Mouse (Mus musculus) lung, embryonic 14.5 days (tissue): ENCODE results near the gene Wasf2. TPM values are rescaled to one million over a fixed set of nuclear protein-coding genes. Genes with fewer than 3 reads are reported as not detected.
A peak's percentile ranks its signal among the peaks of the same experiment; 100 is the strongest.

ENCODE experiments used
- ATAC-seq: fragments of 200-750 bp; cut with Nextera tagmentation; 2 replicates; pipeline ENCODE4 v1.8.0; 2017; ENCODE audit warnings: mild to moderate bottlenecking, moderate TSS enrichment, moderate library complexity; ENCODE audit not compliant: insufficient read depth
- DNase-seq: peaks from one replicate; pipeline ENCODE4 v3.0.0-alpha.2; 2015
- H3K27ac ChIP-seq: fragments of 300-500 bp; sonication (generic); 2 replicates; pipeline ENCODE4 v1.5.1; 2014; ENCODE audit warnings: low read depth, mild to moderate bottlenecking, moderate library complexity
- H3K27me3 ChIP-seq: fragments of 300-500 bp; sonication (generic); 2 replicates; pipeline ENCODE4 v1.6.1; 2014; ENCODE audit warnings: low read length, control low read depth; ENCODE audit not compliant: insufficient read depth
- H3K36me3 ChIP-seq: fragments of 300-500 bp; sonication (generic); 2 replicates; pipeline ENCODE4 v1.6.1; 2014; ENCODE audit warnings: control low read depth; ENCODE audit not compliant: insufficient read depth
- H3K4me1 ChIP-seq: fragments of 300-500 bp; sonication (generic); 2 replicates; pipeline ENCODE4 v1.6.1; 2014; ENCODE audit warnings: antibody characterized with exemption, control low read depth; ENCODE audit not compliant: insufficient read depth
- H3K4me2 ChIP-seq: fragments of 300-500 bp; sonication (generic); 2 replicates; pipeline ENCODE4 v1.6.1; 2014; ENCODE audit warnings: mild to moderate bottlenecking
- H3K4me3 ChIP-seq: fragments of 300-500 bp; sonication (generic); 2 replicates; pipeline ENCODE4 v1.5.1; 2014; ENCODE audit warnings: low read depth, low read length
- H3K9ac ChIP-seq: fragments of 300-500 bp; sonication (generic); 2 replicates; pipeline ENCODE4 v1.6.1; 2014
- H3K9me3 ChIP-seq: fragments of 300-500 bp; sonication (generic); 2 replicates; pipeline ENCODE4 v1.6.1; 2016; ENCODE audit warnings: low read depth, low read length, control low read depth
- CTCF ChIP-seq: IDR thresholded peaks from 2 replicates; pipeline ENCODE4 v1.5.1; 2016; ENCODE audit warnings: antibody characterized with exemption, low read depth
- WGBS: fragments of 180-500 bp; shearing (Covaris S2); extraction: QIAGEN DNeasy Blood & Tissue Kit; methylation state at CpG from one replicate; pipeline ENCODE4 v1.1.7; 2014; 5-methylcytosine and 5-hydroxymethylcytosine counted together
- polyA plus RNA-seq: library from polyadenylated mRNA; unstranded; fragments of >200 nt; fragmentation: Nextera tagmentation; extraction: Ambion mirVana; gene quantifications from 2 replicates; pipeline ENCODE4 v1.2.1, GENCODE M21; 2014

The Wasf2 gene
- polyA plus RNA-seq, 1 experiment from 2014 or later = 101 TPM

DNA sequence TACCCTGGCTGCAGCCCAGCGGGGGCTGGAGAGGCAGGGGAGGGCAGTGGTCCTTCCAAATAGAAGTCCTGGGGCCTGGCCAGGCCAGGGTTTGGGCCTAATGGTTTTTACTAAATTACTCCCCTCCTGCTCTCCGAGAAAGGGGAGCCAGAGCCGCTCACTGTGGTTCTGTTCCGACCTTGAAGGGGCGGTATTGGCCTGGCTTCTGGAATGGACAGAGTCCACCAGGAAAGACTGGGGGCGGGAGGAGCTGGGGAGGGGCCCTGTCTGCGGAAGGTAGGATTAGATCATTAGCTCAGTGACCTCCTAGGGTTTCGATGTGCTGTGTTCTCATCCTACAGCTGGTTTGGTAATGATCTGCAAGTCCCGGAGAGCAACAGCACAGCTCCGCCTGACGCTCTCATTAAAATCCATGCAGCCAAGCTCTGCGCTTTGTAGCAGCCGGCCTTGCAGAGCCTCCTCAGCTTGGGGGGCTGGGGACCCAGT, 67.5 kb downstream of the Wasf2 start:
- TF ChIP-seq CTCF = no peak
- H3K9ac ChIP-seq = peak overlapping the region; percentile 34; the same call in 1 of the 2 replicates
- H3K9me3 ChIP-seq = no peaks in the 10 kb centered on the region
- DNase-seq (peak; percentile 45), ATAC-seq (0 out of 2 replicates have a peak, but pooled peaks have one; percentile 3)
- H3K36me3 ChIP-seq = peaks cover 44% of the 10 kb centered on the region
- no peaks in the 10 kb centered on the region for H3K27me3 ChIP-seq
- no peak overlapping the region for H3K4me2 ChIP-seq
- WGBS = 32% methylated on average over 13 of the region's 13 CpGs
- peaks cover 27% of the 10 kb centered on the region for H3K4me1 ChIP-seq
- peak overlapping the region; percentile 71; the same call in 1 of the 2 replicates for H3K27ac ChIP-seq
- H3K4me3 ChIP-seq = no peak overlapping the region

DNA sequence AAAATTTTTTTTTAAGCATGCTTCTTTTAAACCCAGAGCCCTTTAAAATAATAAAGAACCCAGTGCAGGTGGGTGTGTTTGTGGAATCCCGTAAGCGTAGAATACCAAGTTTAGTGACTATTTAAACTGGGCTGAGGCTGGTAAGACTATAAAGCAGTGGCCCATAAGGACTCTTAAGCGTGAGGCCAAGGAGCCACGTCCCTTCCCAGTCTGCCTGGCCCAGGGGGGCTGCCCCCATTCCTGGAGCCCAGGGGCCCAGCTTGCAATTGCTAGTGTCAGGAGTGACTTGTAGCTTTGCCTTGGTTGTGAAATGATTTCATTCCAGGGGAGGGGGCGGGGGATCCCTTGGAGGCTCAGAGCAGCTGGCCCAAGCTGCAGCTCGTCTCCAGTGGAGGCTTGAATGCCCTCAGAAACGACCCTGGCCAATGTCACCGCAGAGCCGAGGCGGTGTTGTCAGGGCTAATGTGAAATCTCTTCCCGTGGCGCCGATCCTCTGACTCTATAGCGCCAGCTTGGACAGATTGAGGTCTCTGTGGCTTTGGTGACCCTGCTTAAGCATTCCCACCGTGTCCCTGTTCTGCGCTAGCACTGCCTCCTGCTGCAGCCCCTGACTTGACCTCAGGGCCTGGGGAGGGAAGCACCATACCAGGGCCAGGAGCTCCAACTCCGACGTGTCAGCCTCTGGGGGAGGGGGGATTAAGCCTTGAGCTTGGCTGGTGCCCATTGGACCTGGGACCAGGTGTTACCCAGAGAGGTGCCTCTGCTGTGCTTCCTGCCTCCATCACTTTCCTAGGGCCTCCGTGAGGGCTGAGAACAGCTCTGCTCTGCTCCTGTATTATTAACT, 68.3 kb downstream of the Wasf2 start:
- H3K27me3 ChIP-seq = no peaks in the 10 kb centered on the region
- peaks cover 37% of the 10 kb centered on the region for H3K36me3 ChIP-seq
- no peak overlapping the region for H3K4me3 ChIP-seq
- peak overlapping the region; percentile 71 for H3K27ac ChIP-seq
- WGBS = 22% methylated on average over 19 of the region's 19 CpGs
- peaks cover 27% of the 10 kb centered on the region for H3K4me1 ChIP-seq
- TF ChIP-seq CTCF = no peak
- H3K9ac ChIP-seq = peak overlapping the region; percentile 7; the same call in 1 of the 2 replicates
- 0 out of 2 replicates have a peak overlapping the region, but pooled peaks have one; percentile 7 for H3K4me2 ChIP-seq
- DNase-seq (peak; percentile 74), ATAC-seq (peak; percentile 30)
- no peaks in the 10 kb centered on the region for H3K9me3 ChIP-seq

DNA sequence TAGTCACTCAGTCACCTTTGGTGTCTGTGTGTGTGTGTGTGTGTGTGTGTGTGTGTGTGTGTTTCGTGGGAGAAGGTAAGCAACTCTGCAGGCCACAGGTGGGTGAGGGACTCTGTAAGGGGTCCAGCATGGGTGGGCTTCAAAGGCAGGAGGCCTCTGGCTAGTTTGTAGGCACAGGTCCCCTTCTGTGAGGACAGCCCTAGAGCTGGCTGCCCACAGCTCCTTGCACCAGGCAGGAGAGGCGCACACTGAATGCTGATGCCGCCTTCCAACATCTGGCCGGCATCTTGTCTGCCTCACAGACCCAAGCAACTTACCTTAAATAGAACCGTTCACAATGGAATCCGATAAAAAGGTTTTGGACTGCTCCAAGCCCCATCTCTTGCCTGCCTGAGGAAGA, 69.4 kb downstream of the Wasf2 start:
- H3K9me3 ChIP-seq = no peaks in the 10 kb centered on the region
- H3K36me3 ChIP-seq = peaks cover 26% of the 10 kb centered on the region
- H3K27me3 ChIP-seq = no peaks in the 10 kb centered on the region
- H3K4me2 ChIP-seq = peak overlapping the region; percentile 35; the same call in 1 of the 2 replicates
- no peak for ATAC-seq
- TF ChIP-seq CTCF = no peak
- no peak overlapping the region for H3K4me3 ChIP-seq
- H3K27ac ChIP-seq = peak overlapping the region; percentile 55; the same call in 1 of the 2 replicates
- peak overlapping the region; percentile 30; the same call in 1 of the 2 replicates for H3K9ac ChIP-seq
- WGBS = 65% methylated on average over 6 of the region's 6 CpGs
- H3K4me1 ChIP-seq = peaks cover 27% of the 10 kb centered on the region
- DNase-seq = no peak

DNA sequence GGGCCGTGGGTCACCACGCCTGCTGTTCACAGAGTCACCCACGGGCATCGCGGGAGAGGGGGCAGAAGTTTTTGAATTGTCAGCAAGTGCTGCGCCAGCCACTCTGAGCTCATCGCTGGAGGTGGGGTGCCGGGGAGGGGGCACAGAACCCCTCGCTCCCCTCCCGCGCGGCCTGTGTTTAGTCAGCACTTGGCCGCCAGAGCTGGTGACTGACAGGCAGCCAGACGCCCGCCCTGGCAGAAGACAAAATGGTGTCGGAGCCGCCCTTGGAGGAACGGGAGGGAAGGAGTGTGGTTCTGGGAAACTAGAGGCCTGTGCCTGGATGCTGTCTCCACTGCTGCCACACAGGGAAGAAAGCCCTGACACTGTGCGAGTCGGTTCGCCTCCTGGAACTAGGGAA, 70.0 kb downstream of the Wasf2 start:
- Histone ChIP-seq H3K9me3 (no peaks in the 10 kb centered on the region), H3K36me3 (peaks cover 20% of the 10 kb centered on the region), H3K27me3 (no peaks in the 10 kb centered on the region), H3K4me3 (no peak overlapping the region), H3K9ac (peak overlapping the region; percentile 30; the same call in 1 of the 2 replicates), H3K27ac (peak overlapping the region; percentile 55), H3K4me2 (peak overlapping the region; percentile 35), H3K4me1 (peaks cover 27% of the 10 kb centered on the region)
- no peak for TF ChIP-seq CTCF
- DNase-seq (peak; percentile 57), ATAC-seq (peak; percentile 19; the same call in 1 of the 2 replicates)
- WGBS = 26% methylated on average over 21 of the region's 21 CpGs

DNA sequence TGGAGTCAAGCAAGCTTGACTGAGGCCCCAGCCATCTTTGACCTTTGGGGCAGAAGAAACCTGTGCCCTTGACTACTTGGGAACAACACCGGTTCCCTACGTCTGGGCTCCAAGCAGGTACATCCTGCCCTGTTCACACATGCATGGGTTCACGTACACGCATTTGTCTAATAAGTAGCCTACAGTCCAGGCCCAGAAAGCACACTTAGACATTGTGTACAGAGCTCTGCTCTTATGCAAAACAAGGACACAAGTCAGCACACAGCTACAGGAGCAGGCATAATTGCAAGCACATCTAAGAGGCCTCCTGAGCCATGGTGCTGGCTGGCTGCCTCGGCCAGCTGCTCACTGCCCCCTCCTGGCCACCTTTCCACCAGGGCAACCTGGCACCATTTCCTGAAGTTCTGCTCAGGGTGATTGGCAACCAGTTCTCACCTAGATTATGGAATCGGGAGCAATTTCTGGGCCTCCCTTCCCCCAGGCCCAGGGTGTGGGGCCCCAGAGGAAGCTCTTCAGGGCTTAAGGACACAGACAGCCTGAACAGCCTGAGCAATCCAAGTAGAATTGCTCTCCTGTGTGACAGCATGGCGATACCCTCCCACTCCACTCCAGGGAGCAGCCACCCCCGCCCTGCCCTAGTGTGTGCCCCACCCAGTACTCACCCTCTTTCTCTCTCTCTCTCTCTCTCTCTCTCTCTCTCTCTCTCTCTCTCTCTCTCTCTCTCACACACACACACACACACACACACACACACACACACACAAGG, 70.9 kb downstream of the Wasf2 start:
- TF ChIP-seq CTCF = peak; percentile 73
- H3K9ac ChIP-seq = no peak overlapping the region
- DNase-seq (peak; percentile 66), ATAC-seq (0 out of 2 replicates have a peak, but pooled peaks have one; percentile 15)
- peaks cover 11% of the 10 kb centered on the region for H3K36me3 ChIP-seq
- no peaks in the 10 kb centered on the region for H3K27me3 ChIP-seq
- no peak overlapping the region for H3K4me2 ChIP-seq
- no peaks in the 10 kb centered on the region for H3K9me3 ChIP-seq
- WGBS = 55% methylated on average over 8 of the region's 8 CpGs
- peaks cover 27% of the 10 kb centered on the region for H3K4me1 ChIP-seq
- H3K27ac ChIP-seq = 0 out of 2 replicates have a peak overlapping the region, but pooled peaks have one; percentile 24
- H3K4me3 ChIP-seq = no peak overlapping the region

DNA sequence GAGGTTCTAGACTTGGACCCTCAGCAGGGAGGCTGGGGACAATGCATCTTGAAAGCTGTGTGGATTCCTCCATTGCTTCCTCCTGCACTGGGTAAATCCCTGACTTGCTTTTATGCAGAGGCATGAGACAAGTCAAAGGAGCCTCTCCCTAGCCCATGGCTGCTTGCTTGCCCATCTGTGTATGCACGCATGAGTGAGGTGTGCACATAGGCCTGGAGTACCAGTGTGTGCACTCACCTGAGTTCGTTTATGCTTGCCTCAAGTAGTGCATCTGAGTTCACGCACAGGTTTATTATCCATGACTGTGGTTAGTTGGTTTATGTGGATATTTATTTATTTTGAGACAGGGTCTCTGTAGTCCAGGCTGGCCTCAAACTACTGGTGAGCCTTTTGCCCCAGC, 71.9 kb downstream of the Wasf2 start:
- no peak overlapping the region for H3K9ac ChIP-seq
- H3K4me3 ChIP-seq = no peak overlapping the region
- 0 out of 2 replicates have a peak, but pooled peaks cover under 1% of the 10 kb centered on the region for H3K36me3 ChIP-seq
- ATAC-seq (no peak), DNase-seq (no peak)
- 92% methylated on average over 3 of the region's 3 CpGs for WGBS
- H3K27me3 ChIP-seq = no peaks in the 10 kb centered on the region
- H3K27ac ChIP-seq = no peak overlapping the region
- no peak for TF ChIP-seq CTCF
- no peaks in the 10 kb centered on the region for H3K9me3 ChIP-seq
- H3K4me2 ChIP-seq = no peak overlapping the region
- peaks cover 27% of the 10 kb centered on the region for H3K4me1 ChIP-seq

DNA sequence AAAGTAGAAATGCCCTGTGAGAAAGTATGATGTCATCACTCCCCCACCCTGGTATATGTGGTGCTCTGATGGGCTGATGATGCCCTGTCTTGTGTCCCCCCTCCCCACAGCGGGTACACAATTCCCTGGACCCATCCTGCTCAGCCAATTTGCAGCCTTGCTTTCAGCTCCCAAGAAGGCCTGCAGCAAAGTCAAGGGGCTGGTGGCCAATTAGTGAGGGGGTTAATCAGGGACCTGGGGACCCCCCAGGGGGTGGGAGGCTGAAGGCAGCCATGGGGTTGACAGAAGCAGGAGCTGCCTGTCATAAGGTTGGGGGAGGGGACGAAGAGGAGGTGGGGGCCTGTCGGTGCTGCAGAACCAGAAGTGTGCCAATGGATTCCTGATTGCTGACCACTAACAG, 73.3 kb downstream of the Wasf2 start:
- TF ChIP-seq CTCF = no peak
- ATAC-seq = no peak
- no peak for DNase-seq
- no peaks in the 10 kb centered on the region for H3K9me3 ChIP-seq
- H3K4me1 ChIP-seq = peaks cover 17% of the 10 kb centered on the region
- no peak overlapping the region for H3K27ac ChIP-seq
- no peak overlapping the region for H3K4me3 ChIP-seq
- no peaks in the 10 kb centered on the region for H3K27me3 ChIP-seq
- no peak overlapping the region for H3K4me2 ChIP-seq
- WGBS = 57% methylated on average over 3 of the region's 3 CpGs
- H3K9ac ChIP-seq = no peak overlapping the region
- no peaks in the 10 kb centered on the region for H3K36me3 ChIP-seq
